10 mouse cellular contexts compared by ENCODE assay signal in the genomic region with DNA sequence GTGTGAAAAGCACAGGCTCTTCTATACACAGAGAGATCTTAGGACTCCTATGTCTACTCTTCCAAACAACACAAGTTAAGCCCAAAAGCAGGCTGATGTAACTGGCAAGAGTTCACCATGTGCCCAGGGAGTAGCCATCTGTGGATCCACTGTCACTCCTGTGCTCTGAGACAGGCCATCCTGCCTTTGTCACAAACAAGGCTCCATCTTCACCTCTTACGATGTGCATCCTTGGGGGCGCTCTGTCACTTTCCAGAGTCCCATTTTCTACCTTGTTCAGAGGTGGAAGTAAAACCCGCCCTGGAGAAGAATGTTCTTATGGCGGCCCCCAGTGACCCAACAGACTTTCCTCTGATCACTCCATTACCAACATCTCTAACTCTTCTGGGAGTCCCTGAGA. TPM values are rescaled to one million over a fixed set of nuclear protein-coding genes. Genes with fewer than 3 reads are reported as not detected.
DNase-seq lines count a peak whose midpoint lies in the region; ATAC-seq and TF ChIP-seq lines count a peak whose summit lies in the region.
"Had no signal": no experiment of that assay in that cellular context is flagged by ENCODE, and none has a peak within 500 bp of the region (broad histone marks: within the 10 kb centered on the region; RNA-seq: fewer than 3 reads in every experiment).

No protein-coding gene starts in this region.

- no peak for ATAC-seq in stomach, embryonic 15.5 days (ENCODE audit: insufficient read depth, low FRiP score, low read depth)
- no peak for ATAC-seq in stomach, postnatal 0 days (ENCODE audit: low FRiP score, low TSS enrichment)
- no peak for ATAC-seq in liver, embryonic 13.5 days (ENCODE audit: low read depth)
- ATAC-seq in neural tube, embryonic 15.5 days (ENCODE audit: low FRiP score), result no peak
- no peak for ATAC-seq in CD4-positive, CD25-positive, alpha-beta regulatory T cell, adult 4 months

- no peak for DNase-seq in stomach, postnatal 0 days (ENCODE audit: low spot score)
- DNase-seq in hindbrain, embryonic 10.5 days (ENCODE audit: low spot score), result peak; percentile 24
- no peak for DNase-seq in liver, embryonic 13.5 days
- DNase-seq in testis, postnatal 10 days (ENCODE audit: low spot score), result no peak
- no peak for DNase-seq in gastrocnemius, postnatal 4 days (ENCODE audit: low spot score in 2 of 2)

- H3K9ac ChIP-seq in stomach, embryonic 15.5 days, result no peak overlapping the region
- no peak overlapping the region for H3K9ac ChIP-seq in stomach, postnatal 0 days (ENCODE audit: low read length)
- H3K9ac ChIP-seq in liver, embryonic 13.5 days, result no peak overlapping the region
- 0 out of 2 replicates have a peak overlapping the region, but pooled peaks have one; percentile 5 for H3K9ac ChIP-seq in neural tube, embryonic 15.5 days (replicated peaks)

- H3K4me1 ChIP-seq in stomach, embryonic 15.5 days, result peaks cover 21% of the 10 kb centered on the region
- H3K4me1 ChIP-seq in stomach, postnatal 0 days (replicated peaks; ENCODE audit: control insufficient read depth, insufficient read depth), result peaks cover 5% of the 10 kb centered on the region; the same call in 1 of the 2 replicates
- peaks cover 59% of the 10 kb centered on the region for H3K4me1 ChIP-seq in hindbrain, embryonic 10.5 days (replicated peaks)
- peaks cover 33% of the 10 kb centered on the region for H3K4me1 ChIP-seq in liver, embryonic 13.5 days (replicated peaks)
- H3K4me1 ChIP-seq in neural tube, embryonic 15.5 days, result peaks cover 32% of the 10 kb centered on the region

- no peaks in the 10 kb centered on the region for H3K36me3 ChIP-seq in stomach, embryonic 15.5 days
- no peaks in the 10 kb centered on the region for H3K36me3 ChIP-seq in stomach, postnatal 0 days (ENCODE audit: control insufficient read depth, insufficient read depth, low read length)
- H3K36me3 ChIP-seq in hindbrain, embryonic 10.5 days, result 0 out of 2 replicates have a peak, but pooled peaks cover 3% of the 10 kb centered on the region
- no peaks in the 10 kb centered on the region for H3K36me3 ChIP-seq in liver, embryonic 13.5 days
- no peaks in the 10 kb centered on the region for H3K36me3 ChIP-seq in neural tube, embryonic 15.5 days

- TF ChIP-seq CTCF in stomach, postnatal 0 days (IDR thresholded peaks at IDR 0.05; ENCODE audit: low read depth), result no peak

- H3K4me2 ChIP-seq in stomach, embryonic 15.5 days, result 0 out of 2 replicates have a peak overlapping the region, but pooled peaks have one; percentile 95
- H3K4me2 ChIP-seq in stomach, postnatal 0 days (replicated peaks; ENCODE audit: low read depth), result no peak overlapping the region
- peak overlapping the region; percentile 74 for H3K4me2 ChIP-seq in liver, embryonic 13.5 days
- H3K4me2 ChIP-seq in neural tube, embryonic 15.5 days, result peak overlapping the region; percentile 93

- TF ChIP-seq EP300 in stomach, postnatal 0 days (optimal IDR thresholded peaks at IDR 0.05), result no peak

- WGBS in stomach, embryonic 15.5 days, result 7% methylated on average over 4 of the region's 4 CpGs
- 8% methylated on average over 4 of the region's 4 CpGs for WGBS in stomach, postnatal 0 days
- WGBS in hindbrain, embryonic 10.5 days, result under 1% methylated on average over 4 of the region's 4 CpGs
- WGBS in liver, embryonic 13.5 days (ENCODE audit: insufficient replicate concordance), result 13% methylated on average over 4 of the region's 4 CpGs
- 2% methylated on average over 4 of the region's 4 CpGs for WGBS in neural tube, embryonic 15.5 days

- 0 out of 2 replicates have a peak overlapping the region, but pooled peaks have one; percentile 49 for H3K4me3 ChIP-seq in stomach, embryonic 15.5 days (replicated peaks)
- H3K4me3 ChIP-seq in stomach, postnatal 0 days (ENCODE audit: low read depth, low read length), result no peak overlapping the region
- peak overlapping the region; percentile 56 for H3K4me3 ChIP-seq in hindbrain, embryonic 10.5 days
- no peak overlapping the region for H3K4me3 ChIP-seq in liver, embryonic 13.5 days (replicated peaks)
- peak overlapping the region; percentile 43 for H3K4me3 ChIP-seq in neural tube, embryonic 15.5 days (replicated peaks)

- no peaks in the 10 kb centered on the region for H3K9me3 ChIP-seq in stomach, embryonic 15.5 days
- no peaks in the 10 kb centered on the region for H3K9me3 ChIP-seq in stomach, postnatal 0 days (ENCODE audit: control insufficient read depth, low read length)
- H3K9me3 ChIP-seq in hindbrain, embryonic 10.5 days, result no peaks in the 10 kb centered on the region
- H3K9me3 ChIP-seq in liver, embryonic 13.5 days (replicated peaks), result no peaks in the 10 kb centered on the region
- no peaks in the 10 kb centered on the region for H3K9me3 ChIP-seq in neural tube, embryonic 15.5 days (replicated peaks)

- peaks cover 56% of the 10 kb centered on the region for H3K27me3 ChIP-seq in stomach, embryonic 15.5 days (replicated peaks)
- H3K27me3 ChIP-seq in stomach, postnatal 0 days (ENCODE audit: control insufficient read depth, insufficient read depth, low read length), result peaks cover 30% of the 10 kb centered on the region
- peaks cover 70% of the 10 kb centered on the region for H3K27me3 ChIP-seq in hindbrain, embryonic 10.5 days (ENCODE audit: insufficient read depth, poor library complexity, severe bottlenecking)
- H3K27me3 ChIP-seq in liver, embryonic 13.5 days, result peaks cover 77% of the 10 kb centered on the region
- H3K27me3 ChIP-seq in neural tube, embryonic 15.5 days (replicated peaks), result peaks cover 45% of the 10 kb centered on the region

- no peak overlapping the region for H3K27ac ChIP-seq in stomach, embryonic 15.5 days
- no peak overlapping the region for H3K27ac ChIP-seq in stomach, postnatal 0 days (replicated peaks)
- peak overlapping the region; percentile 81 for H3K27ac ChIP-seq in hindbrain, embryonic 10.5 days
- no peak overlapping the region for H3K27ac ChIP-seq in liver, embryonic 13.5 days
- H3K27ac ChIP-seq in neural tube, embryonic 15.5 days (replicated peaks), result peak overlapping the region; percentile 54

RNA-seq across cellular contexts. Expression of a gene that starts 1.6 kb away (rescaled TPM):
- 0.09 and 0.21 TPM in 2 replicates for polyA plus RNA-seq in stomach, embryonic 15.5 days (2015; fragmentation: Nextera tagmentation; extraction: Ambion mirVana)
- polyA plus RNA-seq in stomach, postnatal 0 days (2015; fragmentation: Nextera tagmentation; extraction: Ambion mirVana), result not detected in 2 replicates
- 43.4 and 55.3 TPM in 2 replicates for polyA plus RNA-seq in hindbrain, embryonic 10.5 days (2016; fragmentation: Nextera tagmentation; extraction: Ambion mirVana)
- 0.07 and 0.14 TPM in 2 replicates for polyA plus RNA-seq in liver, embryonic 13.5 days (2015; fragmentation: Nextera tagmentation; extraction: Ambion mirVana)
- polyA plus RNA-seq in neural tube, embryonic 15.5 days (2015; fragmentation: Nextera tagmentation; extraction: Ambion mirVana), result 5.4 and 7.8 TPM in 2 replicates
- not detected for polyA plus RNA-seq in CD4-positive, CD25-positive, alpha-beta regulatory T cell, adult 4 months (2017; shearing (Covaris generic))
- total RNA-seq in gastrocnemius, postnatal 4 days (2021), result not detected
- total RNA-seq: heart, adult 8-10 months; left cerebral cortex, adult 18-20 months had no signal

RNA-seq across cellular contexts. Expression of a gene that starts 20.2 kb away (rescaled TPM):
- polyA plus RNA-seq in stomach, embryonic 15.5 days (2015; fragmentation: Nextera tagmentation; extraction: Ambion mirVana), result 24.2 and 24.6 TPM in 2 replicates
- 17.1 and 17.8 TPM in 2 replicates for polyA plus RNA-seq in stomach, postnatal 0 days (2015; fragmentation: Nextera tagmentation; extraction: Ambion mirVana)
- polyA plus RNA-seq in hindbrain, embryonic 10.5 days (2016; fragmentation: Nextera tagmentation; extraction: Ambion mirVana), result 30.5 and 33.0 TPM in 2 replicates
- polyA plus RNA-seq in liver, embryonic 13.5 days (2015; fragmentation: Nextera tagmentation; extraction: Ambion mirVana), result 9.6 and 11.2 TPM in 2 replicates
- 32.6 and 32.8 TPM in 2 replicates for polyA plus RNA-seq in neural tube, embryonic 15.5 days (2015; fragmentation: Nextera tagmentation; extraction: Ambion mirVana)
- 10 to 100 TPM; 39.4 to 48.0 TPM for polyA plus RNA-seq in CD4-positive, CD25-positive, alpha-beta regulatory T cell, adult 4 months (2017; shearing (Covaris generic))
- total RNA-seq in gastrocnemius, postnatal 4 days (2021), result 10 to 100 TPM; 18.4 TPM

RNA-seq across cellular contexts. Expression of a gene that starts 45.0 kb away (rescaled TPM):
- 62.3 and 76.9 TPM in 2 replicates for polyA plus RNA-seq in stomach, embryonic 15.5 days (2015; fragmentation: Nextera tagmentation; extraction: Ambion mirVana)
- polyA plus RNA-seq in stomach, postnatal 0 days (2015; fragmentation: Nextera tagmentation; extraction: Ambion mirVana), result 38.7 and 38.9 TPM in 2 replicates
- 166 and 220 TPM in 2 replicates for polyA plus RNA-seq in hindbrain, embryonic 10.5 days (2016; fragmentation: Nextera tagmentation; extraction: Ambion mirVana)
- 36.8 and 50.3 TPM in 2 replicates for polyA plus RNA-seq in liver, embryonic 13.5 days (2015; fragmentation: Nextera tagmentation; extraction: Ambion mirVana)
- 19.2 and 27.4 TPM in 2 replicates for polyA plus RNA-seq in neural tube, embryonic 15.5 days (2015; fragmentation: Nextera tagmentation; extraction: Ambion mirVana)
- under 1 TPM; 0.83 to 0.87 TPM for polyA plus RNA-seq in CD4-positive, CD25-positive, alpha-beta regulatory T cell, adult 4 months (2017; shearing (Covaris generic))
- total RNA-seq in gastrocnemius, postnatal 4 days (2021), result 10 to 100 TPM; 82.7 to 84.8 TPM

RNA-seq across cellular contexts. Expression of a gene that starts 47.5 kb away (rescaled TPM):
- polyA plus RNA-seq in stomach, embryonic 15.5 days (2015; fragmentation: Nextera tagmentation; extraction: Ambion mirVana), result not detected in 2 replicates
- polyA plus RNA-seq in stomach, postnatal 0 days (2015; fragmentation: Nextera tagmentation; extraction: Ambion mirVana), result not detected in 2 replicates
- polyA plus RNA-seq in hindbrain, embryonic 10.5 days (2016; fragmentation: Nextera tagmentation; extraction: Ambion mirVana), result 0.15 TPM in 1 of 2 replicates, not detected in the other
- polyA plus RNA-seq in liver, embryonic 13.5 days (2015; fragmentation: Nextera tagmentation; extraction: Ambion mirVana), result 0.03 TPM in 1 of 2 replicates, not detected in the other
- polyA plus RNA-seq in neural tube, embryonic 15.5 days (2015; fragmentation: Nextera tagmentation; extraction: Ambion mirVana), result not detected in 2 replicates
- under 1 TPM in 1 of 2 experiments, not detected in 1; 0.11 TPM for polyA plus RNA-seq in CD4-positive, CD25-positive, alpha-beta regulatory T cell, adult 4 months (2017; shearing (Covaris generic))
- under 1 TPM; 0.07 to 0.13 TPM for total RNA-seq in gastrocnemius, postnatal 4 days (2021)
- total RNA-seq: heart, adult 8-10 months; left cerebral cortex, adult 18-20 months had no signal

RNA-seq across cellular contexts. Expression of a gene that starts 56.8 kb away (rescaled TPM):
- not detected in 2 replicates for polyA plus RNA-seq in stomach, embryonic 15.5 days (2015; fragmentation: Nextera tagmentation; extraction: Ambion mirVana)
- 0.47 and 1.1 TPM in 2 replicates for polyA plus RNA-seq in stomach, postnatal 0 days (2015; fragmentation: Nextera tagmentation; extraction: Ambion mirVana)
- 1.7 and 2.6 TPM in 2 replicates for polyA plus RNA-seq in hindbrain, embryonic 10.5 days (2016; fragmentation: Nextera tagmentation; extraction: Ambion mirVana)
- 0.16 and 0.31 TPM in 2 replicates for polyA plus RNA-seq in liver, embryonic 13.5 days (2015; fragmentation: Nextera tagmentation; extraction: Ambion mirVana)
- 0.28 and 1.2 TPM in 2 replicates for polyA plus RNA-seq in neural tube, embryonic 15.5 days (2015; fragmentation: Nextera tagmentation; extraction: Ambion mirVana)
- polyA plus RNA-seq in CD4-positive, CD25-positive, alpha-beta regulatory T cell, adult 4 months (2017; shearing (Covaris generic)), result not detected
- total RNA-seq in gastrocnemius, postnatal 4 days (2021), result not detected
- total RNA-seq: heart, adult 8-10 months had no signal

Comparison
In these comparisons a context has a peak if more than half of its experiments do, and no peak if none do; other contexts are left out.
1. H3K4me3 ChIP-seq: peak in stomach, embryonic 15.5 days (single experiment), hindbrain, embryonic 10.5 days (single experiment) and neural tube, embryonic 15.5 days (single experiment); none in stomach, postnatal 0 days (single experiment) and liver, embryonic 13.5 days (single experiment).
2. H3K27ac ChIP-seq: peak in hindbrain, embryonic 10.5 days (single experiment) and neural tube, embryonic 15.5 days (single experiment); none in stomach, embryonic 15.5 days (single experiment), stomach, postnatal 0 days (single experiment) and liver, embryonic 13.5 days (single experiment).
3. RNA of a gene that starts 45.0 kb away (polyA plus RNA-seq): 166 to 220 TPM in hindbrain, embryonic 10.5 days, 62.3 to 76.9 TPM in stomach, embryonic 15.5 days, 38.7 to 38.9 TPM in stomach, postnatal 0 days, 36.8 to 50.3 TPM in liver, embryonic 13.5 days and 19.2 to 27.4 TPM in neural tube, embryonic 15.5 days; 0.83 to 0.87 TPM in CD4-positive, CD25-positive, alpha-beta regulatory T cell, adult 4 months; every median in the first group is over 10 times any median in the second.